8 mouse cellular contexts compared by ENCODE assay signal in the genomic region with DNA sequence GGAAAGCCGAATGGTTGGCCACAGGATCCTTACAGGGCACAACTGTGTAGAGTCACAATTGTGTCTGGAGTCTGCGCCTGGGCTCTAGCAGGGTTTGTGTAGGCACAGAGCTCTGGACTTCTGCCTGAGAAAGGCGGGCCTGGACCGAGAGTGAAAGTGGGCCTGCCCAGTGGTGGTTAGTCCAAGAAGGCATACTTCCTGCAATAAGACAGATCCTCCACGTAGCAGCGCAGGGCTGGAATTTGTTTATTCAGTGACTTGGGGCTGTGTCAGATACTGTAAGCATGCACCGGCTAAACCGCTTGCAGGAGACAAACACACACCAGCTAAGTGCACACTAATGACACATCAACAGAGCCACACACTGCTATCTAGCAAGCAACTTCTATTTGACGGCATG. TPM values are rescaled to one million over a fixed set of nuclear protein-coding genes. Genes with fewer than 3 reads are reported as not detected.
DNase-seq lines count a peak whose midpoint lies in the region; ATAC-seq and TF ChIP-seq lines count a peak whose summit lies in the region.

No protein-coding gene starts in this region.

- 42% methylated on average over 9 of the region's 9 CpGs for WGBS in hindbrain, postnatal 0 days
- WGBS in hindbrain, embryonic 14.5 days, result 44% methylated on average over 9 of the region's 9 CpGs
- 22% methylated on average over 9 of the region's 9 CpGs for WGBS in stomach, embryonic 14.5 days
- 44% methylated on average over 9 of the region's 9 CpGs for WGBS in midbrain, embryonic 13.5 days
- WGBS in forebrain, embryonic 13.5 days, result 44% methylated on average over 9 of the region's 9 CpGs

- H3K4me3 ChIP-seq in hindbrain, postnatal 0 days (ENCODE audit: low read length), result no peak overlapping the region
- H3K4me3 ChIP-seq in hindbrain, embryonic 14.5 days (replicated peaks; ENCODE audit: low read length), result no peak overlapping the region
- H3K4me3 ChIP-seq in stomach, embryonic 14.5 days (ENCODE audit: low read depth, low read length), result no peak overlapping the region
- no peak overlapping the region for H3K4me3 ChIP-seq in layer of hippocampus, adult 2 months
- H3K4me3 ChIP-seq in midbrain, embryonic 13.5 days (replicated peaks), result no peak overlapping the region
- H3K4me3 ChIP-seq in forebrain, embryonic 13.5 days, result no peak overlapping the region

- no peak for ATAC-seq in hindbrain, postnatal 0 days
- no peak for ATAC-seq in hindbrain, embryonic 14.5 days (ENCODE audit: low FRiP score)
- peak; percentile 61; the same call in 1 of the 2 replicates for ATAC-seq in stomach, embryonic 14.5 days (ENCODE audit: insufficient number of reproducible peaks, insufficient read depth, low FRiP score, low read depth)
- no peak for ATAC-seq in midbrain, embryonic 13.5 days
- ATAC-seq in forebrain, embryonic 13.5 days, result no peak

- peaks cover 36% of the 10 kb centered on the region for H3K27me3 ChIP-seq in hindbrain, postnatal 0 days (ENCODE audit: insufficient read depth, low read length)
- peaks cover 68% of the 10 kb centered on the region for H3K27me3 ChIP-seq in hindbrain, embryonic 14.5 days (ENCODE audit: control insufficient read depth, insufficient read depth, low read length)
- 0 out of 2 replicates have a peak, but pooled peaks cover 11% of the 10 kb centered on the region for H3K27me3 ChIP-seq in stomach, embryonic 14.5 days (ENCODE audit: control insufficient read depth, insufficient read depth, low read length)
- H3K27me3 ChIP-seq in midbrain, embryonic 13.5 days, result peaks cover 75% of the 10 kb centered on the region
- peaks cover 74% of the 10 kb centered on the region for H3K27me3 ChIP-seq in forebrain, embryonic 13.5 days

- TF ChIP-seq CTCF in hindbrain, postnatal 0 days (IDR thresholded peaks at IDR 0.05; ENCODE audit: low read depth), result no peak
- TF ChIP-seq CTCF in layer of hippocampus, adult 2 months (conservative IDR thresholded peaks at IDR 0.05), result no peak

- no peaks in the 10 kb centered on the region for H3K36me3 ChIP-seq in hindbrain, postnatal 0 days (ENCODE audit: insufficient read depth, low read length)
- no peaks in the 10 kb centered on the region for H3K36me3 ChIP-seq in hindbrain, embryonic 14.5 days (replicated peaks; ENCODE audit: control insufficient read depth, insufficient read depth)
- H3K36me3 ChIP-seq in stomach, embryonic 14.5 days (ENCODE audit: control insufficient read depth, insufficient read depth, low read length), result no peaks in the 10 kb centered on the region; the same call in 1 of the 2 replicates
- H3K36me3 ChIP-seq in midbrain, embryonic 13.5 days, result no peaks in the 10 kb centered on the region
- no peaks in the 10 kb centered on the region for H3K36me3 ChIP-seq in forebrain, embryonic 13.5 days (ENCODE audit: poor library complexity, severe bottlenecking)

- no peaks in the 10 kb centered on the region for H3K9me3 ChIP-seq in hindbrain, postnatal 0 days (ENCODE audit: low read length)
- H3K9me3 ChIP-seq in hindbrain, embryonic 14.5 days (ENCODE audit: control insufficient read depth, low read length), result no peaks in the 10 kb centered on the region
- H3K9me3 ChIP-seq in stomach, embryonic 14.5 days (ENCODE audit: control insufficient read depth, low read depth, low read length), result no peaks in the 10 kb centered on the region
- H3K9me3 ChIP-seq in midbrain, embryonic 13.5 days, result no peaks in the 10 kb centered on the region
- no peaks in the 10 kb centered on the region for H3K9me3 ChIP-seq in forebrain, embryonic 13.5 days (replicated peaks)

- H3K27ac ChIP-seq in hindbrain, postnatal 0 days, result no peak overlapping the region
- no peak overlapping the region for H3K27ac ChIP-seq in hindbrain, embryonic 14.5 days
- H3K27ac ChIP-seq in stomach, embryonic 14.5 days (ENCODE audit: low read length), result peak overlapping the region; percentile 22; the same call in 1 of the 2 replicates
- no peak overlapping the region for H3K27ac ChIP-seq in layer of hippocampus, adult 2 months
- H3K27ac ChIP-seq in midbrain, embryonic 13.5 days, result no peak overlapping the region
- no peak overlapping the region for H3K27ac ChIP-seq in forebrain, embryonic 13.5 days

- DNase-seq in hindbrain, postnatal 0 days (ENCODE audit: low spot score), result peak; percentile 14
- no peak for DNase-seq in hindbrain, embryonic 14.5 days (ENCODE audit: low spot score)
- DNase-seq in heart, adult 18-20 months, result peak; percentile 85
- DNase-seq in kidney, postnatal 14 days, result peak; percentile 73
- DNase-seq in layer of hippocampus, adult 2 months (ENCODE audit: low spot score in 2 of 2), result no peak

- H3K9ac ChIP-seq in hindbrain, postnatal 0 days (replicated peaks; ENCODE audit: low read length), result no peak overlapping the region
- no peak overlapping the region for H3K9ac ChIP-seq in hindbrain, embryonic 14.5 days
- H3K9ac ChIP-seq in stomach, embryonic 14.5 days (replicated peaks; ENCODE audit: low read depth, low read length), result no peak overlapping the region
- no peak overlapping the region for H3K9ac ChIP-seq in midbrain, embryonic 13.5 days (replicated peaks)
- H3K9ac ChIP-seq in forebrain, embryonic 13.5 days, result no peak overlapping the region

- no peak overlapping the region for H3K4me2 ChIP-seq in hindbrain, postnatal 0 days (ENCODE audit: low read depth, low read length)
- H3K4me2 ChIP-seq in hindbrain, embryonic 14.5 days (replicated peaks), result no peak overlapping the region
- H3K4me2 ChIP-seq in stomach, embryonic 14.5 days (replicated peaks; ENCODE audit: low read depth, low read length), result peak overlapping the region; percentile 92
- no peak overlapping the region for H3K4me2 ChIP-seq in midbrain, embryonic 13.5 days (replicated peaks)
- H3K4me2 ChIP-seq in forebrain, embryonic 13.5 days, result no peak overlapping the region

- peaks cover 9% of the 10 kb centered on the region; the same call in 1 of the 2 replicates for H3K4me1 ChIP-seq in hindbrain, postnatal 0 days (ENCODE audit: insufficient read depth, low read length)
- peaks cover 14% of the 10 kb centered on the region for H3K4me1 ChIP-seq in hindbrain, embryonic 14.5 days (replicated peaks; ENCODE audit: control insufficient read depth, insufficient read depth, low read length)
- peaks cover 37% of the 10 kb centered on the region for H3K4me1 ChIP-seq in stomach, embryonic 14.5 days (ENCODE audit: control insufficient read depth, insufficient read depth, low read length)
- H3K4me1 ChIP-seq in midbrain, embryonic 13.5 days (replicated peaks), result peaks cover 35% of the 10 kb centered on the region
- peaks cover 35% of the 10 kb centered on the region for H3K4me1 ChIP-seq in forebrain, embryonic 13.5 days

RNA-seq across cellular contexts. Expression of gene Tcea3, which starts 2.3 kb away (rescaled TPM):
- total RNA-seq in hindbrain, postnatal 0 days (2014; rRNA removed), result 2.2 TPM in 1 of 2 replicates, not detected in the other
- 2.7 and 3.3 TPM in 2 replicates for polyA plus RNA-seq in hindbrain, postnatal 0 days (2015; fragmentation: Nextera tagmentation; extraction: Ambion mirVana)
- polyA plus RNA-seq in hindbrain, embryonic 14.5 days (2014; fragmentation: Nextera tagmentation; extraction: Ambion mirVana), result 1.2 and 2.0 TPM in 2 replicates
- total RNA-seq in heart, adult 18-20 months (2021), result 100 to 1,000 TPM; 126 to 148 TPM
- 19.7 and 19.8 TPM in 2 replicates for polyA plus RNA-seq in stomach, embryonic 14.5 days (2014; fragmentation: Nextera tagmentation; extraction: Ambion mirVana)
- total RNA-seq in layer of hippocampus, adult 2 months (2021), result not detected
- 0.87 and 1.1 TPM in 2 replicates for polyA plus RNA-seq in midbrain, embryonic 13.5 days (2015; fragmentation: Nextera tagmentation; extraction: Ambion mirVana)
- 0.52 and 0.66 TPM in 2 replicates for polyA plus RNA-seq in forebrain, embryonic 13.5 days (2015; fragmentation: Nextera tagmentation; extraction: Ambion mirVana)

RNA-seq across cellular contexts. Expression of gene Zfp46, which starts 34.7 kb away (rescaled TPM):
- total RNA-seq in hindbrain, postnatal 0 days (2014; rRNA removed), result 53.4 and 61.5 TPM in 2 replicates
- polyA plus RNA-seq in hindbrain, postnatal 0 days (2015; fragmentation: Nextera tagmentation; extraction: Ambion mirVana), result 22.4 and 22.6 TPM in 2 replicates
- 39.8 and 48.8 TPM in 2 replicates for polyA plus RNA-seq in hindbrain, embryonic 14.5 days (2014; fragmentation: Nextera tagmentation; extraction: Ambion mirVana)
- 10 to 100 TPM; 32.3 to 34.8 TPM for total RNA-seq in heart, adult 18-20 months (2021)
- 24.7 and 25.1 TPM in 2 replicates for polyA plus RNA-seq in stomach, embryonic 14.5 days (2014; fragmentation: Nextera tagmentation; extraction: Ambion mirVana)
- total RNA-seq in layer of hippocampus, adult 2 months (2021), result 10 to 100 TPM; 44.2 to 49.0 TPM
- polyA plus RNA-seq in midbrain, embryonic 13.5 days (2015; fragmentation: Nextera tagmentation; extraction: Ambion mirVana), result 39.5 and 40.7 TPM in 2 replicates
- polyA plus RNA-seq in forebrain, embryonic 13.5 days (2015; fragmentation: Nextera tagmentation; extraction: Ambion mirVana), result 30.7 and 32.9 TPM in 2 replicates

RNA-seq across cellular contexts. Expression of gene Asap3, which starts 43.6 kb away (rescaled TPM):
- total RNA-seq in hindbrain, postnatal 0 days (2014; rRNA removed), result 9.1 and 10.5 TPM in 2 replicates
- 4.1 TPM in 2 replicates for polyA plus RNA-seq in hindbrain, postnatal 0 days (2015; fragmentation: Nextera tagmentation; extraction: Ambion mirVana)
- polyA plus RNA-seq in hindbrain, embryonic 14.5 days (2014; fragmentation: Nextera tagmentation; extraction: Ambion mirVana), result 4.9 TPM in 2 replicates
- 1 to 10 TPM; 7.6 to 9.1 TPM for total RNA-seq in heart, adult 18-20 months (2021)
- 5.1 and 5.6 TPM in 2 replicates for polyA plus RNA-seq in stomach, embryonic 14.5 days (2014; fragmentation: Nextera tagmentation; extraction: Ambion mirVana)
- total RNA-seq in layer of hippocampus, adult 2 months (2021), result 1 to 10 TPM; 2.5 to 3.1 TPM
- polyA plus RNA-seq in midbrain, embryonic 13.5 days (2015; fragmentation: Nextera tagmentation; extraction: Ambion mirVana), result 3.9 and 4.5 TPM in 2 replicates
- polyA plus RNA-seq in forebrain, embryonic 13.5 days (2015; fragmentation: Nextera tagmentation; extraction: Ambion mirVana), result 2.9 and 3.9 TPM in 2 replicates

Comparison
In these comparisons a context has a peak if more than half of its experiments do, and no peak if none do; other contexts are left out.
1. DNase-seq: peak in hindbrain, postnatal 0 days (single experiment), heart, adult 18-20 months (2 of 2) and kidney, postnatal 14 days (single experiment); none in hindbrain, embryonic 14.5 days (single experiment) and layer of hippocampus, adult 2 months (0 of 2).